Mouse (Mus musculus): ENCODE results near the gene Nav2.

The Nav2 gene

GRCm38 (mm10) chr7:49529498-49529897 is 621.0 kb downstream of the Nav2 start:
- peak in 1 of 2 experiments; percentile 63 for DNase-seq

- DNase-seq: no peak
Measured at GRCm38 (mm10) chr7:49533571-49533970, 625.1 kb downstream of the Nav2 start.

GRCm38 (mm10) chr7:49534208-49534607 is 625.7 kb downstream of the Nav2 start:
- no peak for DNase-seq

GRCm38 (mm10) chr7:49538360-49538759 is 629.8 kb downstream of the Nav2 start:
- no peak for DNase-seq

- DNase-seq: no peak
Measured at GRCm38 (mm10) chr7:49540181-49540580, 631.7 kb downstream of the Nav2 start.

- DNase-seq: no peak
Measured at GRCm38 (mm10) chr7:49542135-49542534, 633.6 kb downstream of the Nav2 start.

GRCm38 (mm10) chr7:49544775-49545705 is 636.5 kb downstream of the Nav2 start:
- DNase-seq: peak in 1 of 2 experiments; percentile 35

- no peak for DNase-seq
Measured at GRCm38 (mm10) chr7:49545706-49546097, 637.2 kb downstream of the Nav2 start.

GRCm38 (mm10) chr7:49548397-49548796 is 639.9 kb downstream of the Nav2 start:
- DNase-seq: no peak

GRCm38 (mm10) chr7:49553236-49553981 is 644.9 kb downstream of the Nav2 start:
- no peak for DNase-seq

- DNase-seq: peak; percentile 71 to 77
Measured at GRCm38 (mm10) chr7:49558240-49558640, 649.7 kb downstream of the Nav2 start.

GRCm38 (mm10) chr7:49558895-49559294 is 650.4 kb downstream of the Nav2 start:
- peak; percentile 55 to 70 for DNase-seq

- no peak for DNase-seq
Measured at GRCm38 (mm10) chr7:49560012-49560411, 651.5 kb downstream of the Nav2 start.

- DNase-seq: no peak
Measured at GRCm38 (mm10) chr7:49562404-49562803, 653.9 kb downstream of the Nav2 start.

- peak; percentile 39 to 42 for DNase-seq
Measured at GRCm38 (mm10) chr7:49562851-49563250, 654.3 kb downstream of the Nav2 start.

- DNase-seq: no peak
Measured at GRCm38 (mm10) chr7:49565084-49565483, 656.6 kb downstream of the Nav2 start.

- peak in 1 of 2 experiments; percentile 32 for DNase-seq
Measured at GRCm38 (mm10) chr7:49565798-49566197, 657.3 kb downstream of the Nav2 start.

GRCm38 (mm10) chr7:49567346-49568034 is 659.0 kb downstream of the Nav2 start:
- no peak for DNase-seq

- DNase-seq: no peak
Measured at GRCm38 (mm10) chr7:49569646-49570045, 661.1 kb downstream of the Nav2 start.

GRCm38 (mm10) chr7:49571606-49572005 is 663.1 kb downstream of the Nav2 start:
- no peak for DNase-seq

GRCm38 (mm10) chr7:49575226-49575625 is 666.7 kb downstream of the Nav2 start:
- no peak for DNase-seq

GRCm38 (mm10) chr7:49577096-49577495 is 668.6 kb downstream of the Nav2 start:
- DNase-seq: no peak

GRCm38 (mm10) chr7:49581951-49582350 is 673.4 kb downstream of the Nav2 start:
- no peak for DNase-seq
